In genomic region chr6:101334495-101334894, GRCm38 (mm10) we compare ENCODE assay signal across 24 mouse cellular contexts. TPM values are rescaled to one million over a fixed set of nuclear protein-coding genes. Genes with fewer than 3 reads are reported as not detected.
"Had no signal": no experiment of that assay in that cellular context is flagged by ENCODE, and none has a peak within 500 bp of the region (broad histone marks: within the 10 kb centered on the region; RNA-seq: fewer than 3 reads in every experiment).

No protein-coding gene starts in this region.

- H3K4me2 ChIP-seq: kidney, embryonic 15.5 days; liver, embryonic 13.5 days; midbrain, embryonic 13.5 days; neural tube, embryonic 13.5 days; stomach, embryonic 15.5 days had no signal

- H3K36me3 ChIP-seq: kidney, embryonic 15.5 days; liver, embryonic 13.5 days; midbrain, embryonic 10.5 days; midbrain, embryonic 13.5 days; neural tube, embryonic 13.5 days; stomach, embryonic 15.5 days had no signal

- H3K4me3 ChIP-seq: kidney, embryonic 15.5 days; left cerebral cortex, adult 2 months; liver, embryonic 13.5 days; megakaryocyte, embryonic 14.5 days; midbrain, embryonic 10.5 days; midbrain, embryonic 13.5 days; myocyte; neural tube, embryonic 13.5 days; stomach, embryonic 15.5 days had no signal

- DNase-seq: kidney, adult 11 months; kidney, adult 8-10 months; kidney, postnatal 10 days; kidney, postnatal 36 days; layer of hippocampus, postnatal 36 days; liver, embryonic 13.5 days; lung, postnatal 14 days; retina, postnatal 1 day; right cerebral cortex, postnatal 25 days; spleen, adult 18-20 months; thymus, adult 2 months; thymus, postnatal 14 days; thymus, postnatal 4 days had no signal

- ATAC-seq: midbrain, embryonic 13.5 days; midbrain, embryonic 16.5 days had no signal

- H3K27me3 ChIP-seq: kidney, embryonic 15.5 days; liver, embryonic 13.5 days; megakaryocyte, embryonic 14.5 days; midbrain, embryonic 13.5 days; neural tube, embryonic 13.5 days; stomach, embryonic 15.5 days had no signal

- H3K9me3 ChIP-seq: kidney, embryonic 15.5 days; liver, embryonic 13.5 days; midbrain, embryonic 10.5 days; midbrain, embryonic 13.5 days; neural tube, embryonic 13.5 days; stomach, embryonic 15.5 days had no signal

- H3K27ac ChIP-seq: kidney, embryonic 15.5 days; left cerebral cortex, adult 2 months; liver, embryonic 13.5 days; midbrain, embryonic 10.5 days; midbrain, embryonic 13.5 days; neural tube, embryonic 13.5 days had no signal

- H3K4me1 ChIP-seq: megakaryocyte, embryonic 14.5 days had no signal

- H3K9ac ChIP-seq: kidney, embryonic 15.5 days; liver, embryonic 13.5 days; midbrain, embryonic 13.5 days; neural tube, embryonic 13.5 days; stomach, embryonic 15.5 days had no signal

RNA-seq across cellular contexts. Expression of gene Pdzrn3, which starts 43.2 kb away (rescaled TPM):
- total RNA-seq: monocyte, adult 5-6 weeks; neutrophil, adult 5-6 weeks had no signal
